Mouse (Mus musculus) adrenal gland, adult 8-10 months (tissue): ENCODE measurements around the gene Fgfr2. TPM values are rescaled to one million over a fixed set of nuclear protein-coding genes. Genes with fewer than 3 reads are reported as not detected.
A peak's percentile ranks its signal among the peaks of the same experiment; 100 is the strongest.

Source experiments
- DNase-seq: peaks from one replicate; pipeline ENCODE4 v3.0.0; 2022
- total RNA-seq, 4 experiments: library from RNA; stranded (reverse); gene quantifications; 2 replicates each; pipeline ENCODE4 v1.2.4; 2022

The Fgfr2 gene
- total RNA-seq, 4 experiments from 2014 or later: 193 to 471 (median 262) TPM

GRCm38 (mm10) chr7:132813416-132814088 is 309.6 kb downstream of the Fgfr2 start, which contains the start of gene Fam53b:
Gene Fam53b (minus strand): TSS chr7:132813886.
- DNase-seq: peak; percentile 72

- DNase-seq: peak; percentile 61
Observed at GRCm38 (mm10) chr7:132812619-132813415, 310.3 kb downstream of the Fgfr2 start.

GRCm38 (mm10) chr7:132811716-132812618 is 311.2 kb downstream of the Fgfr2 start:
- DNase-seq: no peak

GRCm38 (mm10) chr7:132810879-132811278 is 312.3 kb downstream of the Fgfr2 start:
- peak; percentile 87 for DNase-seq

- no peak for DNase-seq
Observed at GRCm38 (mm10) chr7:132810368-132810767, 312.8 kb downstream of the Fgfr2 start.

- no peak for DNase-seq
Observed at GRCm38 (mm10) chr7:132809721-132810120, 313.4 kb downstream of the Fgfr2 start.

GRCm38 (mm10) chr7:132808841-132809682 is 314.1 kb downstream of the Fgfr2 start:
- no peak for DNase-seq

GRCm38 (mm10) chr7:132808051-132808796 is 314.9 kb downstream of the Fgfr2 start:
- DNase-seq: no peak

GRCm38 (mm10) chr7:132806926-132807857 is 316.0 kb downstream of the Fgfr2 start:
- DNase-seq: no peak

- no peak for DNase-seq
Observed at GRCm38 (mm10) chr7:132806286-132806685, 316.9 kb downstream of the Fgfr2 start.

- DNase-seq: no peak
Observed at GRCm38 (mm10) chr7:132804951-132805350, 318.2 kb downstream of the Fgfr2 start.

- DNase-seq: no peak
Observed at GRCm38 (mm10) chr7:132804461-132804860, 318.7 kb downstream of the Fgfr2 start.

GRCm38 (mm10) chr7:132803962-132804361 is 319.2 kb downstream of the Fgfr2 start:
- no peak for DNase-seq

- no peak for DNase-seq
Observed at GRCm38 (mm10) chr7:132803336-132803735, 319.8 kb downstream of the Fgfr2 start.

- DNase-seq: peak; percentile 51
Observed at GRCm38 (mm10) chr7:132802691-132803090, 320.5 kb downstream of the Fgfr2 start.

- no peak for DNase-seq
Observed at GRCm38 (mm10) chr7:132802066-132802465, 321.1 kb downstream of the Fgfr2 start.

- no peak for DNase-seq
Observed at GRCm38 (mm10) chr7:132801509-132801908, 321.6 kb downstream of the Fgfr2 start.

- DNase-seq: no peak
Observed at GRCm38 (mm10) chr7:132800868-132801267, 322.3 kb downstream of the Fgfr2 start.

- no peak for DNase-seq
Observed at GRCm38 (mm10) chr7:132799119-132800016, 323.8 kb downstream of the Fgfr2 start.
